20 mouse cellular contexts compared by ENCODE assay signal in genomic region chr6:122624480-122624879, GRCm38 (mm10). TPM values are rescaled to one million over a fixed set of nuclear protein-coding genes. Genes with fewer than 3 reads are reported as not detected.
"Had no signal": no experiment of that assay in that cellular context is flagged by ENCODE, and none has a peak within 500 bp of the region (broad histone marks: within the 10 kb centered on the region; RNA-seq: fewer than 3 reads in every experiment).

No protein-coding gene starts in this region.

- H3K4me2 ChIP-seq: limb, embryonic 12.5 days; liver, embryonic 11.5 days; lung, embryonic 15.5 days; midbrain, embryonic 11.5 days; stomach, embryonic 15.5 days had no signal

- H3K4me3 ChIP-seq: limb, embryonic 12.5 days; lung, embryonic 15.5 days; megakaryocyte, embryonic 14.5 days; stomach, embryonic 15.5 days had no signal

- H3K9ac ChIP-seq: limb, embryonic 12.5 days; lung, embryonic 15.5 days; stomach, embryonic 15.5 days had no signal

- H3K27ac ChIP-seq: kidney, postnatal 0 days; limb, embryonic 12.5 days; lung, embryonic 15.5 days; macrophage; stomach, embryonic 15.5 days had no signal

- H3K4me1 ChIP-seq: limb, embryonic 12.5 days; lung, embryonic 15.5 days; megakaryocyte, embryonic 14.5 days; stomach, embryonic 15.5 days had no signal

- H3K9me3 ChIP-seq: lung, embryonic 15.5 days; megakaryocyte, embryonic 14.5 days; stomach, embryonic 15.5 days had no signal

- DNase-seq: layer of hippocampus, adult 9-11 months; layer of hippocampus, postnatal 36 days; lung, postnatal 14 days; right cerebral cortex, adult 18-20 months; thymus, postnatal 4 days had no signal

- H3K36me3 ChIP-seq: limb, embryonic 12.5 days; lung, embryonic 15.5 days; stomach, embryonic 15.5 days had no signal

RNA-seq across cellular contexts. Expression of gene Dppa3, which starts 1.7 kb away (rescaled TPM):
- total RNA-seq: layer of hippocampus, adult 18-20 months; layer of hippocampus, postnatal 36 days; left cerebral cortex, adult 8-10 months; left cerebral cortex, postnatal 25 days; midbrain, postnatal 0 days had no signal
- polyA plus RNA-seq: kidney, postnatal 0 days; limb, embryonic 12.5 days; liver, embryonic 11.5 days; liver, embryonic 16.5 days; lung, embryonic 15.5 days; midbrain, embryonic 11.5 days; midbrain, postnatal 0 days; neural tube, embryonic 14.5 days; spleen, adult 2 months; stomach, embryonic 15.5 days had no signal

RNA-seq across cellular contexts. Expression of gene Gdf3, which starts 14.6 kb away (rescaled TPM):
- total RNA-seq: layer of hippocampus, adult 18-20 months; layer of hippocampus, postnatal 36 days; left cerebral cortex, adult 8-10 months; left cerebral cortex, postnatal 25 days; midbrain, postnatal 0 days had no signal
- polyA plus RNA-seq: kidney, postnatal 0 days; limb, embryonic 12.5 days; lung, embryonic 15.5 days; midbrain, postnatal 0 days; neural tube, embryonic 14.5 days had no signal
